23 mouse cellular contexts compared by ENCODE assay signal in genomic region chr1:151626631-151627030, GRCm38 (mm10). TPM values are rescaled to one million over a fixed set of nuclear protein-coding genes. Genes with fewer than 3 reads are reported as not detected.
DNase-seq lines count a peak whose midpoint lies in the region; ATAC-seq and TF ChIP-seq lines count a peak whose summit lies in the region.
"Had no signal": no experiment of that assay in that cellular context is flagged by ENCODE, and none has a peak within 500 bp of the region (broad histone marks: within the 10 kb centered on the region; RNA-seq: fewer than 3 reads in every experiment).

No protein-coding gene starts in this region.

- ATAC-seq in forebrain, embryonic 11.5 days (replicated peaks; ENCODE audit: low FRiP score) = peak; percentile 79
- ATAC-seq in midbrain, embryonic 12.5 days (ENCODE audit: low FRiP score, low read depth) = peak; percentile 34; the same call in 1 of the 2 replicates
- ATAC-seq in midbrain, embryonic 15.5 days (replicated peaks) = no peak
- peak; percentile 79 for ATAC-seq in forebrain, embryonic 16.5 days
- ATAC-seq in kidney, embryonic 15.5 days (replicated peaks; ENCODE audit: low FRiP score) = no peak
- ATAC-seq: activated CD4-positive, CD25-positive, alpha-beta regulatory T cell, adult 4 months; CD4-positive, CD25-positive, alpha-beta regulatory T cell, adult 4 months had no signal

- H3K27ac ChIP-seq in forebrain, embryonic 11.5 days (ENCODE audit: low read depth, low read length) = peak overlapping the region; percentile 6; the same call in 1 of the 2 replicates
- H3K27ac ChIP-seq in forebrain, embryonic 10.5 days = no peak overlapping the region
- no peak overlapping the region for H3K27ac ChIP-seq in midbrain, embryonic 12.5 days (replicated peaks)
- H3K27ac ChIP-seq in midbrain, embryonic 15.5 days = no peak overlapping the region
- peak overlapping the region; percentile 19; the same call in 1 of the 2 replicates for H3K27ac ChIP-seq in bone marrow macrophage, adult 2 months (ENCODE audit: insufficient read depth, low read depth, low read length)
- H3K27ac ChIP-seq in forebrain, embryonic 16.5 days (ENCODE audit: low read length) = no peak overlapping the region
- H3K27ac ChIP-seq in thymus, adult 2 months (ENCODE audit: control insufficient read depth, insufficient read depth, low read length) = no peak overlapping the region
- H3K27ac ChIP-seq in kidney, embryonic 15.5 days = no peak overlapping the region
- H3K27ac ChIP-seq: heart, embryonic 13.5 days; limb, embryonic 13.5 days; liver, embryonic 13.5 days; neural tube, embryonic 12.5 days had no signal

- H3K4me1 ChIP-seq in forebrain, embryonic 11.5 days (replicated peaks; ENCODE audit: control insufficient read depth, insufficient read depth, low read length) = no peaks in the 10 kb centered on the region
- peaks cover 27% of the 10 kb centered on the region for H3K4me1 ChIP-seq in forebrain, embryonic 10.5 days
- peaks cover 9% of the 10 kb centered on the region for H3K4me1 ChIP-seq in midbrain, embryonic 12.5 days
- H3K4me1 ChIP-seq in midbrain, embryonic 15.5 days = peaks cover 9% of the 10 kb centered on the region; the same call in 1 of the 2 replicates
- peaks cover 37% of the 10 kb centered on the region for H3K4me1 ChIP-seq in bone marrow macrophage, adult 2 months (ENCODE audit: control insufficient read depth, insufficient read depth, low read length)
- H3K4me1 ChIP-seq in forebrain, embryonic 16.5 days (replicated peaks; ENCODE audit: control insufficient read depth, insufficient read depth, low read length) = peaks cover 8% of the 10 kb centered on the region
- no peaks in the 10 kb centered on the region for H3K4me1 ChIP-seq in thymus, adult 2 months (replicated peaks; ENCODE audit: control insufficient read depth, insufficient read depth, low read length)
- peaks cover 9% of the 10 kb centered on the region; the same call in 1 of the 2 replicates for H3K4me1 ChIP-seq in kidney, embryonic 15.5 days

- WGBS in forebrain, embryonic 11.5 days = 45% methylated on average over 4 of the region's 4 CpGs
- 58% methylated on average over 4 of the region's 4 CpGs for WGBS in forebrain, embryonic 10.5 days
- WGBS in midbrain, embryonic 12.5 days = 69% methylated on average over 4 of the region's 4 CpGs
- 46% methylated on average over 4 of the region's 4 CpGs for WGBS in midbrain, embryonic 15.5 days
- 26% methylated on average over 4 of the region's 4 CpGs for WGBS in forebrain, embryonic 16.5 days
- 96% methylated on average over 4 of the region's 4 CpGs for WGBS in thymus, adult 2 months
- 74% methylated on average over 4 of the region's 4 CpGs for WGBS in kidney, embryonic 15.5 days

- no peaks in the 10 kb centered on the region for H3K36me3 ChIP-seq in forebrain, embryonic 11.5 days (ENCODE audit: control insufficient read depth, insufficient read depth, low read length)
- H3K36me3 ChIP-seq in forebrain, embryonic 10.5 days (replicated peaks) = no peaks in the 10 kb centered on the region
- H3K36me3 ChIP-seq in midbrain, embryonic 12.5 days = no peaks in the 10 kb centered on the region
- no peaks in the 10 kb centered on the region for H3K36me3 ChIP-seq in midbrain, embryonic 15.5 days (replicated peaks)
- H3K36me3 ChIP-seq in forebrain, embryonic 16.5 days (ENCODE audit: control insufficient read depth, insufficient read depth) = no peaks in the 10 kb centered on the region
- H3K36me3 ChIP-seq in thymus, adult 2 months (ENCODE audit: control insufficient read depth, insufficient read depth, low read length) = no peaks in the 10 kb centered on the region
- H3K36me3 ChIP-seq in kidney, embryonic 15.5 days = no peaks in the 10 kb centered on the region
- H3K36me3 ChIP-seq: heart, embryonic 13.5 days; limb, embryonic 13.5 days; liver, embryonic 13.5 days; neural tube, embryonic 12.5 days had no signal

- DNase-seq in forebrain, embryonic 11.5 days (ENCODE audit: low spot score) = no peak
- DNase-seq in forebrain, embryonic 10.5 days (ENCODE audit: extremely low spot score, low spot score) = no peak
- DNase-seq in thymus, adult 2 months = no peak
- DNase-seq: adrenal gland, postnatal 14 days; cerebellum, adult 18-20 months; cerebellum, postnatal 36 days; gastrocnemius, postnatal 14 days; heart, adult 18-20 months; kidney, adult 18-20 months; liver, embryonic 13.5 days; lung, postnatal 36 days; right cerebral cortex, postnatal 25 days had no signal

- H3K9ac ChIP-seq in forebrain, embryonic 11.5 days (ENCODE audit: low read length) = no peak overlapping the region
- H3K9ac ChIP-seq in midbrain, embryonic 12.5 days (replicated peaks) = no peak overlapping the region
- no peak overlapping the region for H3K9ac ChIP-seq in midbrain, embryonic 15.5 days
- no peak overlapping the region for H3K9ac ChIP-seq in forebrain, embryonic 16.5 days (replicated peaks; ENCODE audit: low read depth, low read length)
- no peak overlapping the region for H3K9ac ChIP-seq in kidney, embryonic 15.5 days
- H3K9ac ChIP-seq: heart, embryonic 13.5 days; limb, embryonic 13.5 days; liver, embryonic 13.5 days; lung, embryonic 14.5 days; neural tube, embryonic 12.5 days had no signal

- no peak for TF ChIP-seq CTCF in bone marrow macrophage, adult 2 months (IDR thresholded peaks at IDR 0.05; ENCODE audit: low read depth, low read length)
- no peak for TF ChIP-seq CTCF in thymus, adult 2 months (IDR thresholded peaks at IDR 0.05; ENCODE audit: borderline replicate concordance, control insufficient read depth, extremely low read depth, insufficient read depth, low read length, poor library complexity)

- no peaks in the 10 kb centered on the region for H3K27me3 ChIP-seq in forebrain, embryonic 11.5 days (ENCODE audit: control insufficient read depth, insufficient read depth, low read length)
- no peaks in the 10 kb centered on the region for H3K27me3 ChIP-seq in forebrain, embryonic 10.5 days (ENCODE audit: poor library complexity, severe bottlenecking)
- H3K27me3 ChIP-seq in midbrain, embryonic 12.5 days = no peaks in the 10 kb centered on the region
- no peaks in the 10 kb centered on the region for H3K27me3 ChIP-seq in midbrain, embryonic 15.5 days (replicated peaks)
- no peaks in the 10 kb centered on the region for H3K27me3 ChIP-seq in forebrain, embryonic 16.5 days (replicated peaks; ENCODE audit: control insufficient read depth, insufficient read depth, low read length)
- H3K27me3 ChIP-seq in thymus, adult 2 months (ENCODE audit: control insufficient read depth, insufficient read depth, low read length) = peaks cover 2% of the 10 kb centered on the region; the same call in 1 of the 2 replicates
- no peaks in the 10 kb centered on the region for H3K27me3 ChIP-seq in kidney, embryonic 15.5 days
- H3K27me3 ChIP-seq: heart, embryonic 13.5 days; limb, embryonic 13.5 days; liver, embryonic 13.5 days; neural tube, embryonic 12.5 days had no signal

- no peak for TF ChIP-seq POLR2A in bone marrow macrophage, adult 2 months (IDR thresholded peaks at IDR 0.05; ENCODE audit: borderline replicate concordance, low read depth, low read length)
- TF ChIP-seq POLR2A in thymus, adult 2 months (IDR thresholded peaks at IDR 0.05; ENCODE audit: control insufficient read depth, extremely low read depth, insufficient read depth, low read length, poor library complexity) = no peak

- H3K4me3 ChIP-seq in forebrain, embryonic 11.5 days (ENCODE audit: low read depth, low read length) = no peak overlapping the region
- H3K4me3 ChIP-seq in forebrain, embryonic 10.5 days = no peak overlapping the region
- H3K4me3 ChIP-seq in midbrain, embryonic 12.5 days = no peak overlapping the region
- no peak overlapping the region for H3K4me3 ChIP-seq in midbrain, embryonic 15.5 days
- no peak overlapping the region for H3K4me3 ChIP-seq in bone marrow macrophage, adult 2 months (ENCODE audit: insufficient read depth, low read length)
- no peak overlapping the region for H3K4me3 ChIP-seq in forebrain, embryonic 16.5 days (replicated peaks; ENCODE audit: low read length)
- H3K4me3 ChIP-seq in thymus, adult 2 months (ENCODE audit: control insufficient read depth, insufficient read depth, low read length) = no peak overlapping the region
- no peak overlapping the region for H3K4me3 ChIP-seq in kidney, embryonic 15.5 days (replicated peaks)
- H3K4me3 ChIP-seq: heart, embryonic 13.5 days; limb, embryonic 13.5 days; liver, embryonic 13.5 days; neural tube, embryonic 12.5 days had no signal

- H3K9me3 ChIP-seq in forebrain, embryonic 11.5 days (ENCODE audit: control insufficient read depth, low read length) = no peaks in the 10 kb centered on the region
- H3K9me3 ChIP-seq in forebrain, embryonic 10.5 days = no peaks in the 10 kb centered on the region
- no peaks in the 10 kb centered on the region for H3K9me3 ChIP-seq in midbrain, embryonic 12.5 days
- H3K9me3 ChIP-seq in midbrain, embryonic 15.5 days = no peaks in the 10 kb centered on the region
- H3K9me3 ChIP-seq in forebrain, embryonic 16.5 days (ENCODE audit: control insufficient read depth, low read length) = no peaks in the 10 kb centered on the region
- no peaks in the 10 kb centered on the region for H3K9me3 ChIP-seq in kidney, embryonic 15.5 days (replicated peaks)
- H3K9me3 ChIP-seq: heart, embryonic 13.5 days; limb, embryonic 13.5 days; liver, embryonic 13.5 days; neural tube, embryonic 12.5 days had no signal

- H3K4me2 ChIP-seq in forebrain, embryonic 11.5 days (ENCODE audit: low read depth, low read length, severe bottlenecking) = no peak overlapping the region
- H3K4me2 ChIP-seq in midbrain, embryonic 12.5 days (replicated peaks) = no peak overlapping the region
- H3K4me2 ChIP-seq in midbrain, embryonic 15.5 days = no peak overlapping the region
- H3K4me2 ChIP-seq in forebrain, embryonic 16.5 days (ENCODE audit: low read length) = no peak overlapping the region
- H3K4me2 ChIP-seq in kidney, embryonic 15.5 days = no peak overlapping the region
- H3K4me2 ChIP-seq: heart, embryonic 13.5 days; limb, embryonic 13.5 days; liver, embryonic 13.5 days; lung, embryonic 14.5 days; neural tube, embryonic 12.5 days had no signal

RNA-seq across cellular contexts. Expression of gene Fam129a, which starts 55.6 kb away (rescaled TPM):
- 1.1 and 1.3 TPM in 2 replicates for polyA plus RNA-seq in forebrain, embryonic 11.5 days (2014; fragmentation: Nextera tagmentation; extraction: Ambion mirVana)
- 0.46 and 0.59 TPM in 2 replicates for polyA plus RNA-seq in forebrain, embryonic 10.5 days (2016; fragmentation: Nextera tagmentation; extraction: Ambion mirVana)
- 0.63 and 1.2 TPM in 2 replicates for polyA plus RNA-seq in midbrain, embryonic 12.5 days (2016; fragmentation: Nextera tagmentation; extraction: Ambion mirVana)
- 0.77 and 1.4 TPM in 2 replicates for polyA plus RNA-seq in midbrain, embryonic 15.5 days (2015; fragmentation: Nextera tagmentation; extraction: Ambion mirVana)
- polyA plus RNA-seq in bone marrow macrophage, adult 2 months (2012; ENCODE audit: insufficient read depth, insufficient read length, missing spikeins) = 48.1 and 56.4 TPM in 2 replicates
- polyA plus RNA-seq in forebrain, embryonic 16.5 days (2015; fragmentation: Nextera tagmentation; extraction: Ambion mirVana) = 0.68 and 0.88 TPM in 2 replicates
- 6.4 and 7.7 TPM in 2 replicates for polyA plus RNA-seq in thymus, adult 2 months (2012; rRNA removed)
- 10.5 and 12.7 TPM in 2 replicates for polyA plus RNA-seq in kidney, embryonic 15.5 days (2015; fragmentation: Nextera tagmentation; extraction: Ambion mirVana)

Comparison
In these comparisons a context has a peak if more than half of its experiments do, and no peak if none do; other contexts are left out.
1. ATAC-seq: peak in forebrain, embryonic 11.5 days (single experiment), midbrain, embryonic 12.5 days (single experiment) and forebrain, embryonic 16.5 days (single experiment); none in midbrain, embryonic 15.5 days (single experiment) and kidney, embryonic 15.5 days (single experiment).
2. H3K27ac ChIP-seq: peak in forebrain, embryonic 11.5 days (single experiment) and bone marrow macrophage, adult 2 months (single experiment); none in forebrain, embryonic 10.5 days (single experiment), midbrain, embryonic 12.5 days (single experiment), midbrain, embryonic 15.5 days (single experiment), forebrain, embryonic 16.5 days (single experiment), thymus, adult 2 months (single experiment) and kidney, embryonic 15.5 days (single experiment).